Mouse (Mus musculus) adrenal gland, postnatal 14 days (tissue): ENCODE data around the gene 2510009E07Rik. TPM values are rescaled to one million over a fixed set of nuclear protein-coding genes. Genes with fewer than 3 reads are reported as not detected.
"Not testable (repeated sequence)": the region's sequence is repeated elsewhere in the genome, so short reads cannot be mapped to it uniquely, and the experiment has no call there.

ENCODE experiments used
- DNase-seq: peaks from one replicate; pipeline ENCODE4 v3.0.0; 2021; ENCODE audit warnings: mixed read lengths
- total RNA-seq: library from RNA; stranded (reverse); gene quantifications from 2 replicates; pipeline ENCODE4 v1.2.3, GENCODE M21; 2021

The 2510009E07Rik gene
- total RNA-seq, 1 experiment from 2014 or later, result 17.5 TPM

- no peak for DNase-seq
These were observed 17.7 kb downstream of the 2510009E07Rik start for GRCm38 (mm10) chr16:21676791-21677190.

GRCm38 (mm10) chr16:21673651-21674050, 20.8 kb downstream of the 2510009E07Rik start:
- DNase-seq, result not testable (repeated sequence)

DNA sequence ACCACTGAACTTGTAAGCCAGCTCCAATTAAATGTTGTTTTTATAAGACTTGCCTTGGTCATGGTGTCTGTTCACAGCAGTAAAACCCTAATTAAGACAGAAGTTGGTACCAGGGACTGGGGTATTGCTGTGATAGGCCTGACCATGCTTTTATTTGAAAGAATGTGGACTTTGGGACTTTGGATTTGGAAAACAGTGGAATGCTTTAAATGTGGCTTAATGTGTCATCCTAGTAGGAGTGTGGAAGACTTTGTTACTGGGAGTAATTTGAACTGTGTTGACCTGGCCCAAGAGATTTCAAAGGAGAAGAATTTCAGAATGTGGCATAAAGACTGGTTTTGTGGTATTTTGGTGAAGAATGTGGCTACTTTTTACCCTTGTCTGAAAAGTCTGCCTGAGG, 21.4 kb downstream of the 2510009E07Rik start:
- DNase-seq, result not testable (repeated sequence)

DNA sequence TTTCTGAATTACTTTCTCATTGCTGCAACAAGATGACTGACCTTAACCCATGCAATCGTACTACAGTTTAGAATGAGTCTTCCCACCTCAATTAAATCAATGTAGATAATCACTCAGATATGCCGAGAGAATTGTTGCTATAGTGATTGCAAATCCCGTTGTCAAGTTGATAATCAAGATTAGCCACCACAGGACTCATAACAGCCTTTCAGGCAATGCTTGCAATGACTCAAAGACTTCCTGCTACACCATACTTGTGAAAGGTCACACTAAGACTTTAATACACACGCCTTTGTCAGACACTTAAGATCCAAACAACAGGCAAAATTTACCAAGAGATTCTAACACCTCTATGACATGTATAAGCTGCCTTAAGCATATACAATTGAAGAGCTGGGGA, 22.6 kb downstream of the 2510009E07Rik start:
- no peak for DNase-seq

GRCm38 (mm10) chr16:21665423-21665986, 29.0 kb downstream of the 2510009E07Rik start:
- no peak for DNase-seq

DNA sequence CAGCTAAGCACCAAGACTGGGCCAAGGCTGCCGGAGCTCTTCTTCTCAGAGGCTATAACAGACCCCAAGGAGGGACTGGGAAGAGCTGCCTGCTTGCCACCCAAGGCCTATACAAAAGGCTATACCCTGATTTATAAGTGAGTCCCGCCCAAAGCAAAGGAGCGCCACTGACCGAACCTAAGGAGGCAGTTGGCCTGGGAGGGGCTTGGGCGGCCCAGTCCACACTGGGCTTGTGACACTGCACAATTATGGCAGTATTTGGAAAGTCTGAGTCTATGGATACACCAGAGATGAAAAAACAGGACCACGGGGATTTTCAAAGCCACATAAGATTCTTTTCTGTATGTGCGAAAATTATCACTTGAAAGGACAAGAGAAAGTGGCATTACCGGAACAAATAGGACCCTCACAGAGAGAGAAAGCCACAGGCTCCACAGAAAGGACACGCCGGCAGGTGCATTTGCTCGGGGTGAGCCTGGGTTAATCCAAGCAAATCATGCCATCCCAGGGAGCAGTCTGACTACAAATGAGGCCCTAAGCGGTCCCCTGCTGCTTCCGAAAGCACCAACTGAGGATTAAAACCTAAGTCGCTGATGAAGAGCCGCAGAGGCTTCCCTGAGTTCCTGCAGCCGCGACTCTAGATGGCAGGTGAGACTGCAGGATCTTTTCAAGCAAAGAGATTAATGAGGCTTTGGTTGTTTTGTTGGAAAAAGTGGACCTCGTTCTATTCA, 29.7 kb downstream of the 2510009E07Rik start:
- no peak for DNase-seq

GRCm38 (mm10) chr16:21655961-21656360, 38.5 kb downstream of the 2510009E07Rik start:
- DNase-seq, result no peak

GRCm38 (mm10) chr16:21655291-21655690, 39.2 kb downstream of the 2510009E07Rik start:
- DNase-seq, result no peak

- no peak for DNase-seq
These were observed 40.1 kb downstream of the 2510009E07Rik start for GRCm38 (mm10) chr16:21654384-21654783.

- DNase-seq, result no peak
These were observed 41.3 kb downstream of the 2510009E07Rik start for GRCm38 (mm10) chr16:21653151-21653550.

DNA sequence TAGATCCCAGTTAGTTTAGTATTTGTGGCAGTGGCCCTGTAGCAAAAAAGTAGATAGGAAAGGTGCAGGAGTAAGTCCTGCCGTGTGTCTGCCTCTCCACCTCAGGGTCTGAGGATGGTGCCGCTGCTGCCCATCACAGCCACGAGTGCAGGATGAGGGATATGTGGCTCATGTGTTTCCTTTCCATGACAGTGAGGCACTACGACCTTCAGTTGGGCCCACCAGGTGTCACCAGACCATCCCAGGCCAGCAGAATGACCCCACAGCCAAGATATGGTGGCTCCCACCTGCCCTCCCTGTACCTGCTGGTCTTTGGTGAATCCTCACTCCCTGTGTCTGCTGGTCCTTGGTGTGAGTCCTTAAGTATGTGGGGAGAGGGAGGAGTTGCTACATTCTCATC, 43.3 kb downstream of the 2510009E07Rik start:
- DNase-seq, result no peak

DNA sequence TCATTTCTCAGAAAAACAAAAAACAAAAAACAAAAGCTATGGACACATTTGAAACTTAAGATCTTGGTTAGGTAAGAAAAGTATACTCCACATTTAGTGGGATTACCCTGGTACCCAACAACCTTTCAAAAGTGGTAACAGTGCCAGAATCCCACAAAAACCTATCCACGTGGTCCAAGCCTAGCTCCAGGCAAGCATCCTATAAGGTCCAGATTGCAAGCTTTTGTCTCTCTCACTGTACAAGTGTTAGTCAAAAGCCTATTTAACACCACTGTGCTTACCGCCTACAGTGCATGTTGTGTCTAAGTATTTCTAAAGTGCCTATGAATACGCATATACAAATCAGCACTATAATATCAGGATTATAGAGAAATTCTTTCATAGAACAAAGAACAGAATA, 44.2 kb downstream of the 2510009E07Rik start:
- no peak for DNase-seq

DNA sequence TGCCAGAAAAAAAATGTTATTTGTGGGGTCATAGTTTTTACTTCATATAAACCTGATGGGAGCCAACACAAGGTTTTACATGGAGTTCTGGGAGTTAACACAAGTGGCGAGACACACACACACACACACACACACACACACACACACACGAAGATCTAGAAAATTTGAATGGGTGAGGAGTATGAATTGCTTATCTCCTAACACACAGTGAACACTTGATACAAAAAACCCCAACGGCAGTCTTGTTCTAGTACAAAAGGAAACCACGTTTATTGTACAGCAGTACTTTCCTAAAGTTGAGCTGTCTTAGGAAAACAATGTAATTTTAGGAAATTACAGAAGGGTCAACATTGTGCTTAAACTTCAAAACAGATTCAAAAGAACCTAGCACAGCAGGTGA, 45.7 kb downstream of the 2510009E07Rik start:
- no peak for DNase-seq

DNA sequence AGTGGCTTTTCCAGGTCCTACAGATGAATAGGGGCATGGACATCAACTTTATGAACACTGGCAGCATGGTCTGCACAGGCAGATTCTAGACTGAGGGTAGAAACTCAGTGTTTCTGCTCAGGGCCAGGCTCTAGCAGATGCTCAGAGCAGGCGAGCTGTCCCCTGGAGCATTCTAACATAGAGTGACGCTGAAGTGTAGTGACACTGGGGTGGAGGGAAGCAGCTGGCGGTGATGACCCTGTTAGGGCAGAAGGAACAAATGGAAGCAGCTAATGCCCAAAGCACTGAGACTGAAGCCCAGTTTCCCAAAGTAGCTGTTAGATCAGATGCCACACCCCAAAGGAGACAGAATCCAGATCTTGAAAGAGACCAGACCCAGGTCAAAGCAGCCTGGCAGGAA, 48.0 kb downstream of the 2510009E07Rik start:
- no peak for DNase-seq

DNA sequence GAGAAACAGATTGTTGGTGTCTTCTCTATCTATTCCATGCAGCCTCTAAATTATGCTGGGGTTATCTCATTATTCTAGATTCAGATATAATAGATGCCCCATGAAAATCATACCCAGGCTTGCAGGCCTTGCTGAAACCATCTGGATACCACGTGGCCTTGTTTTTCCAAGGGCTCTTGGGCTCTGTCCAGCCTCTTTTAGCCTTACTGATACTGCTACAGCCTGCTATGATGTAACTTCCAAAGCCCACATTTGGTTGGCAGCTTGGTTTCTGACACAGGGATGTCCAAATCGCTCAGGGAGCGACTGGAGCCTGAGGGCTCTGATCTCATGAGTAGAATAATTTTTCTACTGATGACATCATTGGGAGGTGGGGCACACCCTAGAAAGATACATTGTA, 48.5 kb downstream of the 2510009E07Rik start:
- DNase-seq, result peak; percentile 53

DNA sequence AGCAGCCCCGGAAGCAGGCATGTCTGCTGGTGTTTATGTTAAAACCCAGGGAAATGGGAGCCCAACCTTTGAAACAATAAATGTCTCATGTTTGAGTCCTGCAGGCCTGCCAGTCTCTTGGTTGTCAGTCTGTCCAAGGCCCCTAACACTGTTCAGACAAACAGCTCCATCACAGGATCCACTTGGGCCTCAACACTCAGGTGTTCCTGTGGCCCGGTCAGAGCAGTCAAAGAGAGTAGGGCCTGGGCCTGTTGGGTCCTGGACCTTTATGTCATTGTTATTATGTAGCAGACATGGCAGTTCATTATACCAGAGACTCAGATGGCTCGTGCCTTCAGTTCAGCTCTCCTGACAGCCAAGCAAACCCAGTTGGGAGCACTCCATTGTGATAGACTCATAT, 49.9 kb downstream of the 2510009E07Rik start:
- DNase-seq, result no peak

- DNase-seq, result peak; percentile 44
These were observed 50.4 kb downstream of the 2510009E07Rik start for GRCm38 (mm10) chr16:21644066-21644561.

GRCm38 (mm10) chr16:21643621-21644041, 50.8 kb downstream of the 2510009E07Rik start:
- no peak for DNase-seq

DNA sequence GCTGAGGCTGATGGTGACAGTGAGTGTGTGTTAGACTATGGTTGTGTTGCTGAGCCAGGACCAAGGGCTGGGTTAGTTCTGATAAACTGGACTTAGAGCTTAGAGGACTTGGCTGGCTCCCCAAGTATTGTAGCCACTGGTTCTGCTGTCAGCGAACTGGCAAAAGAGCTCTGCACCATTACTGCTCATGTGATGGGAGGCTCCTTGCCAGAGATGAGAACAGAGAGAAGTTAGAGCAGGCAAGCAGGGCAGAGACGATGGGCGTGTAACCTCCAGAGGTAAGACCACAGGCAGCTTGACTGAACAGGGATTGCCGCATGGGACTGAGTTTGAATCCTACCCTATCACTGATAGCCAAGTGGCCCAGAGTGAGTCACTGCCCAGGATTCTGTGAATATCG, 51.6 kb downstream of the 2510009E07Rik start:
- no peak for DNase-seq

DNA sequence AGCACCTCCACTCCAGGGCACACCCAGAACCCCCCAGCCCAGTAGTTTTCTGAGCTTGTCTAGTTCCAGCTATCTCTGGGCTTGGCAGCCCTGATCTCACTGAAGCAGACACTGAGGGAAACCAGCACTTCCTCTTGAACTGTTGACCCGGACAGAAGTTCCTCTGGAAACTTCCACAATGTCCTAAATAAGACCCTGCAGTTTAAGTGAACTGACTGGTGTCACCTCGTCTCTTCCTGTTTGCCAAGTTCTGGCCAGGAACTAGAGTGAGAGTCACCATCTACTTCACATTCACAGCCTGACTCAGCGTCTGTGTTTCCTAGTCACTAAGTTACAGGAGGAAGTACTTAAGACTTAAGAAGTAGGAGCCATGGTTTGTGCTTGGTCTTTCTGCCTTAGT, 52.5 kb downstream of the 2510009E07Rik start:
- DNase-seq, result peak; percentile 28

GRCm38 (mm10) chr16:21640766-21641499, 53.5 kb downstream of the 2510009E07Rik start:
- DNase-seq, result peak; percentile 29

DNA sequence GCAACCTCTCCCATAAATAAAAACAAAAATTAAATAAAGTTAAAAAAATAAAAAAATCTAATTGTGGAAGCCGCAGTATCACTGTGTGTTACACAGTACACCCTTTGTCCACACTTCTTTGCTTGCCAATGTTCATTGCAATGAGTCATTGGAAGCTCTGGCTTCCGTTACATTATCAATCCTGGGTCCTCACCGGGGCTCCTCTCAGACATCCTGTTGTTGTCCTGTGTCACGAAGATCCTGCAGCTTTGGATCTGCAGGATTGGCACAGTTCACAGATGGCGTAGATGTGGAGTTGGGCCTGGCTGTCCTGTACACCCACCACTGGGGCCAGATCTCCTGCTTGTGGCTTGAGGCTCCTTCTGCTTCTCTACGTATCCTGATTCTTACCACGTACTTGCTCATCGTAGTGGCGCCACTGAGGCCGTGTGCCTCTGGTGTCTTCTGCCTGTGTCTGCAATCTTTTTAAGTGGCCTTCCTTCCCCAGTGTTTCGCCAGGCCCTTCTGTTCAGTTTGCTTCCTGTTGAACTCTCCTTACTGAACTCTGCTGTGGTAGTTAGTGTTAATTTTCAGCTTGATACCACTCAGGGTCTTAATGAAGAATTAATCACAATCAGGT, 57.2 kb downstream of the 2510009E07Rik start:
- DNase-seq, result no peak
